Comparison of ENCODE assay signal across 23 mouse cellular contexts in genomic region chr17:5067264-5067663, GRCm38 (mm10).
DNase-seq lines count a peak whose midpoint lies in the region; ATAC-seq and TF ChIP-seq lines count a peak whose summit lies in the region.
"Had no signal": no experiment of that assay in that cellular context is flagged by ENCODE, and none has a peak within 500 bp of the region (broad histone marks: within the 10 kb centered on the region; RNA-seq: fewer than 3 reads in every experiment).

No protein-coding gene starts in this region.

- peak; percentile 37 for TF ChIP-seq CTCF in layer of hippocampus, adult 2 months (conservative IDR thresholded peaks at IDR 0.05)
- TF ChIP-seq CTCF in midbrain, postnatal 0 days (IDR thresholded peaks at IDR 0.05), result peak; percentile 24; the same call in 1 of the 2 replicates

- peaks cover 69% of the 10 kb centered on the region for H3K4me1 ChIP-seq in hindbrain, embryonic 13.5 days (replicated peaks)
- peaks cover 56% of the 10 kb centered on the region for H3K4me1 ChIP-seq in hindbrain, embryonic 10.5 days (replicated peaks)
- no peaks in the 10 kb centered on the region; the same call in 1 of the 2 replicates for H3K4me1 ChIP-seq in midbrain, postnatal 0 days (ENCODE audit: insufficient read depth, low read length)
- H3K4me1 ChIP-seq in midbrain, embryonic 11.5 days (ENCODE audit: control insufficient read depth, insufficient read depth, low read length), result peaks cover 7% of the 10 kb centered on the region
- H3K4me1 ChIP-seq in neural tube, embryonic 15.5 days, result peaks cover 48% of the 10 kb centered on the region

- no peak overlapping the region; the same call in 1 of the 2 replicates for H3K27ac ChIP-seq in hindbrain, embryonic 13.5 days
- H3K27ac ChIP-seq in hindbrain, embryonic 10.5 days, result no peak overlapping the region
- H3K27ac ChIP-seq in layer of hippocampus, adult 2 months, result peak overlapping the region; percentile 79
- no peak overlapping the region for H3K27ac ChIP-seq in midbrain, postnatal 0 days (ENCODE audit: low read depth, low read length)
- no peak overlapping the region for H3K27ac ChIP-seq in midbrain, embryonic 11.5 days (ENCODE audit: low read depth, low read length)
- H3K27ac ChIP-seq in neural tube, embryonic 15.5 days (replicated peaks), result 0 out of 2 replicates have a peak overlapping the region, but pooled peaks have one; percentile 7
- H3K27ac ChIP-seq: forebrain, embryonic 15.5 days; heart, embryonic 15.5 days; midbrain, embryonic 12.5 days had no signal

- H3K27me3 ChIP-seq in hindbrain, embryonic 13.5 days, result no peaks in the 10 kb centered on the region
- H3K27me3 ChIP-seq in hindbrain, embryonic 10.5 days (ENCODE audit: insufficient read depth, poor library complexity, severe bottlenecking), result no peaks in the 10 kb centered on the region
- H3K27me3 ChIP-seq in midbrain, postnatal 0 days (ENCODE audit: insufficient read depth, low read length), result no peaks in the 10 kb centered on the region
- H3K27me3 ChIP-seq in midbrain, embryonic 11.5 days (ENCODE audit: control insufficient read depth, insufficient read depth, low read length), result no peaks in the 10 kb centered on the region
- H3K27me3 ChIP-seq in neural tube, embryonic 15.5 days (replicated peaks), result no peaks in the 10 kb centered on the region
- H3K27me3 ChIP-seq: forebrain, embryonic 15.5 days; heart, embryonic 15.5 days had no signal

- ATAC-seq in hindbrain, embryonic 13.5 days (ENCODE audit: low FRiP score), result no peak
- peak; percentile 49; the same call in 1 of the 2 replicates for ATAC-seq in midbrain, postnatal 0 days (ENCODE audit: low FRiP score)
- no peak for ATAC-seq in midbrain, embryonic 11.5 days (ENCODE audit: low FRiP score)
- ATAC-seq in neural tube, embryonic 15.5 days (ENCODE audit: low FRiP score), result peak; percentile 42; the same call in 1 of the 2 replicates
- ATAC-seq: forebrain, embryonic 15.5 days; liver, postnatal 0 days had no signal

- H3K9ac ChIP-seq in hindbrain, embryonic 13.5 days, result 0 out of 2 replicates have a peak overlapping the region, but pooled peaks have one; percentile 11
- no peak overlapping the region for H3K9ac ChIP-seq in midbrain, postnatal 0 days (replicated peaks; ENCODE audit: low read length, poor library complexity, severe bottlenecking)
- H3K9ac ChIP-seq in midbrain, embryonic 11.5 days (ENCODE audit: low read length), result no peak overlapping the region
- no peak overlapping the region for H3K9ac ChIP-seq in neural tube, embryonic 15.5 days (replicated peaks)
- H3K9ac ChIP-seq: forebrain, embryonic 15.5 days; heart, embryonic 15.5 days; liver, postnatal 0 days; midbrain, embryonic 12.5 days had no signal

- H3K4me2 ChIP-seq in hindbrain, embryonic 13.5 days, result no peak overlapping the region
- no peak overlapping the region for H3K4me2 ChIP-seq in midbrain, postnatal 0 days (ENCODE audit: low read depth, low read length, poor library complexity, severe bottlenecking)
- H3K4me2 ChIP-seq in midbrain, embryonic 11.5 days, result no peak overlapping the region
- H3K4me2 ChIP-seq in neural tube, embryonic 15.5 days, result no peak overlapping the region
- H3K4me2 ChIP-seq: forebrain, embryonic 15.5 days; heart, embryonic 15.5 days; midbrain, embryonic 12.5 days had no signal

- H3K36me3 ChIP-seq in hindbrain, embryonic 13.5 days, result no peaks in the 10 kb centered on the region
- H3K36me3 ChIP-seq in hindbrain, embryonic 10.5 days, result 0 out of 2 replicates have a peak, but pooled peaks cover 13% of the 10 kb centered on the region
- no peaks in the 10 kb centered on the region for H3K36me3 ChIP-seq in midbrain, postnatal 0 days (ENCODE audit: insufficient read depth, low read length)
- no peaks in the 10 kb centered on the region for H3K36me3 ChIP-seq in midbrain, embryonic 11.5 days (ENCODE audit: control insufficient read depth, insufficient read depth, low read length)
- H3K36me3 ChIP-seq in neural tube, embryonic 15.5 days, result no peaks in the 10 kb centered on the region
- H3K36me3 ChIP-seq: forebrain, embryonic 15.5 days; heart, embryonic 15.5 days had no signal

- no peak for DNase-seq in hindbrain, embryonic 10.5 days (ENCODE audit: low spot score)
- DNase-seq in layer of hippocampus, adult 2 months (ENCODE audit: low spot score in 2 of 2), result peak in 1 of 2 experiments; percentile 39
- DNase-seq in layer of hippocampus, adult 9-10 months (ENCODE audit: low spot score), result no peak
- no peak for DNase-seq in midbrain, postnatal 0 days (ENCODE audit: low spot score)
- DNase-seq in midbrain, embryonic 11.5 days (ENCODE audit: low spot score, missing footprints), result no peak
- no peak for DNase-seq in left cerebral cortex, adult 9 months (ENCODE audit: low spot score in 2 of 2)
- DNase-seq: adrenal gland, postnatal 14 days; cerebellum, adult 9-10 months; gastrocnemius, postnatal 36 days; heart, postnatal 36 days; kidney, adult 8-10 months; liver; liver, postnatal 0 days; lung, postnatal 14 days; retina, postnatal 1 day; right cerebral cortex, postnatal 25 days; spleen, adult 18-20 months; thymus, postnatal 25 days had no signal

- H3K4me3 ChIP-seq in hindbrain, embryonic 13.5 days, result no peak overlapping the region
- H3K4me3 ChIP-seq in hindbrain, embryonic 10.5 days, result no peak overlapping the region
- H3K4me3 ChIP-seq in layer of hippocampus, adult 2 months, result no peak overlapping the region
- no peak overlapping the region for H3K4me3 ChIP-seq in midbrain, postnatal 0 days (ENCODE audit: low read depth, low read length)
- H3K4me3 ChIP-seq in midbrain, embryonic 11.5 days (ENCODE audit: low read depth, low read length), result no peak overlapping the region
- H3K4me3 ChIP-seq in neural tube, embryonic 15.5 days (replicated peaks), result no peak overlapping the region
- H3K4me3 ChIP-seq: forebrain, embryonic 15.5 days; heart, embryonic 15.5 days; midbrain, embryonic 12.5 days had no signal

- H3K9me3 ChIP-seq in hindbrain, embryonic 13.5 days, result no peaks in the 10 kb centered on the region
- no peaks in the 10 kb centered on the region for H3K9me3 ChIP-seq in hindbrain, embryonic 10.5 days
- no peaks in the 10 kb centered on the region for H3K9me3 ChIP-seq in midbrain, postnatal 0 days (ENCODE audit: low read length)
- H3K9me3 ChIP-seq in midbrain, embryonic 11.5 days (ENCODE audit: control insufficient read depth, low read length), result no peaks in the 10 kb centered on the region
- H3K9me3 ChIP-seq in neural tube, embryonic 15.5 days (replicated peaks), result no peaks in the 10 kb centered on the region
- H3K9me3 ChIP-seq: forebrain, embryonic 15.5 days; heart, embryonic 15.5 days; midbrain, embryonic 12.5 days had no signal

- WGBS in hindbrain, embryonic 13.5 days, result 38% methylated on average over 4 of the region's 4 CpGs
- 53% methylated on average over 4 of the region's 4 CpGs for WGBS in hindbrain, embryonic 10.5 days
- WGBS in midbrain, postnatal 0 days, result 33% methylated on average over 4 of the region's 4 CpGs
- WGBS in midbrain, embryonic 11.5 days, result 70% methylated on average over 4 of the region's 4 CpGs
- 37% methylated on average over 4 of the region's 4 CpGs for WGBS in neural tube, embryonic 15.5 days

Comparison
In these comparisons a context has a peak if more than half of its experiments do, and no peak if none do; other contexts are left out.
1. ATAC-seq: peak in midbrain, postnatal 0 days (single experiment) and neural tube, embryonic 15.5 days (single experiment); none in hindbrain, embryonic 13.5 days (single experiment) and midbrain, embryonic 11.5 days (single experiment).
2. H3K27ac ChIP-seq: peak in layer of hippocampus, adult 2 months (single experiment) and neural tube, embryonic 15.5 days (single experiment); none in hindbrain, embryonic 13.5 days (single experiment), hindbrain, embryonic 10.5 days (single experiment), midbrain, postnatal 0 days (single experiment) and midbrain, embryonic 11.5 days (single experiment).